Mouse (Mus musculus): ENCODE results near the gene Brinp3. TPM values are rescaled to one million over a fixed set of nuclear protein-coding genes. Genes with fewer than 3 reads are reported as not detected.

Gene Brinp3
- total and polyA plus RNA-seq, 2 experiments from 2014 or later: 0.10 TPM; not detected in 1

DNA sequence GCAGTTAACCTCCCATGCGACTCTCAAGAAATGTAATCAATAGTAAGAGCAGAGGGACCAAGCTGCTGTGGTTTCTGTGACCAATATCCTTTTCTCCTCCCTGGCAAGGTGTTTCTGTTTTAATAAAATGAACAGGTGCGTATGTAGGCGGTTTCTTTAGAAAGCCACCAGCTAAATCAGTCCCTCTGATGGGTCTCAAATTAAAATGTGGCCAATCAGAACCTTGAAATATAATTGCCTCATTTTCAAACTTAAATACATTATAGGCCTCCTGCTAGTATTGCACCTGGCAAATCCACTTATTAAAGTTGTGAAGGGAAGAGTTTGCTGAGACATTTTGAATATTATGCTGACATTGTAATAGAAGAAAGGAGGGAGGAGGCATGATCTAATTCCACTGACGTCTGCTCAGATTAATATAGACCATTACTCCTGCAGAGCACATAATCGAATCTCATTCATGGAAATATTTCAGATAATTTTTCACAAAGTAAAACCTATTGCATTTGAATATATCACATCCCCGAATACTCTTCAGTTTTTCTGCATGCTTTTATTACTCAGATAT lies 305.5 kb downstream of the Brinp3 start:
- 66% methylated on average over 6 of the region's 6 CpGs for WGBS
- Histone ChIP-seq H3K4me2 (ENCODE audit: low read depth, low read length) (no peak overlapping the region), H3K27me3 (ENCODE audit: control insufficient read depth, insufficient read depth, low read length) (no peaks in the 10 kb centered on the region), H3K4me3 (ENCODE audit: low read depth, low read length) (no peak overlapping the region), H3K27ac (ENCODE audit: low read depth) (no peak overlapping the region), H3K9me3 (replicated peaks; ENCODE audit: control insufficient read depth, low read length) (no peaks in the 10 kb centered on the region), H3K9ac (replicated peaks; ENCODE audit: low read depth, low read length) (no peak overlapping the region), H3K4me1 (ENCODE audit: control insufficient read depth, insufficient read depth) (no peaks in the 10 kb centered on the region), H3K36me3 (replicated peaks; ENCODE audit: control insufficient read depth, insufficient read depth, low read length) (no peaks in the 10 kb centered on the region)
- DNase-seq (ENCODE audit: low spot score) (no peak), ATAC-seq (ENCODE audit: insufficient read depth, low read depth) (no peak)
- no peak for TF ChIP-seq CTCF (IDR thresholded peaks at IDR 0.05; ENCODE audit: low read depth)
- TF ChIP-seq EP300 (IDR thresholded peaks at IDR 0.05; ENCODE audit: low read depth): no peak

DNA sequence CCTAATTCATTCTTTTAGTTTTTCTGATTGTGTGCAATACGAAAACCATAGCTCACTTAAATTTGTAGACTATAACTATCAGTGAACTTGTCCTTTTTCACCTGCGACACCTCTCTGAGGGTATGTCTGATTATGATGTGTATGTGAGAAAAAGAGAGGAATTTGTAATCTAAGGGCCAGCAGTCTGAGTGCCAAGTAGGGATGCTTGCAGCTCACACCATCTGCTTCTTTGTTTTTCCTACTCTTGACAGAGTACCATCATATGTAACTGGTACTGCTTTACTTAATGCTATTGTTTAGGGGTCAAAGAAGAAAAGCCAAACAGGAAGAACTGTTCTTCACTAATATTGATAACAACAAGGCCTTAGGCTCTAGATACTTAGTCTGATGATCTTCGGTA lies 307.3 kb downstream of the Brinp3 start:
- ATAC-seq (ENCODE audit: insufficient read depth, low read depth) (no peak), DNase-seq (ENCODE audit: low spot score) (no peak)
- WGBS: 77% methylated on average over 3 of the region's 3 CpGs
- no peak overlapping the region for H3K4me3 ChIP-seq (ENCODE audit: low read depth, low read length)
- H3K4me1 ChIP-seq (ENCODE audit: control insufficient read depth, insufficient read depth): no peaks in the 10 kb centered on the region
- no peaks in the 10 kb centered on the region for H3K27me3 ChIP-seq (ENCODE audit: control insufficient read depth, insufficient read depth, low read length)
- H3K36me3 ChIP-seq (replicated peaks; ENCODE audit: control insufficient read depth, insufficient read depth, low read length): no peaks in the 10 kb centered on the region
- no peak overlapping the region for H3K4me2 ChIP-seq (ENCODE audit: low read depth, low read length)
- no peaks in the 10 kb centered on the region for H3K9me3 ChIP-seq (replicated peaks; ENCODE audit: control insufficient read depth, low read length)
- H3K9ac ChIP-seq (replicated peaks; ENCODE audit: low read depth, low read length): no peak overlapping the region
- TF ChIP-seq EP300 (IDR thresholded peaks at IDR 0.05; ENCODE audit: low read depth): no peak
- no peak for TF ChIP-seq CTCF (IDR thresholded peaks at IDR 0.05; ENCODE audit: low read depth)
- H3K27ac ChIP-seq (ENCODE audit: low read depth): no peak overlapping the region

DNA sequence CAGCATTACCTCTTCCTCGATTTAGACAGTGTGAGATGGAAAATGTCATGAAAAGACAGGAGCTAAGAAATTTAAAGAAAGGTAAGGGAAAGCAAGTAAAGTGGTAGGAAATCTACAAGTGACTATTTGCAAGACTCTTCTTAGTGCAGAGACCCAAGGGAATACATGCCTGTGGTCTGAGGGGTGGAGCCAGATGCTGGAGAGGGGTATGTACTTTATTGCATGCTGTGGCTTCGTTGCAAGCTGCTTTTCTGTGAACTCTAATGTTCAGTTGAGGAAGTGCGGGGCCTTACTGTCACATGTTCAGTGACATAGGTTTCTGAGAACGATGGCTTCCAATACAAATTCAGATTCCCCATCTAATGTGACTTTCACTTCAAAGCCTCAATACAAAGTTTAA lies 313.2 kb downstream of the Brinp3 start:
- no peak overlapping the region for H3K9ac ChIP-seq (replicated peaks; ENCODE audit: low read depth, low read length)
- no peak overlapping the region for H3K4me2 ChIP-seq (ENCODE audit: low read depth, low read length)
- no peaks in the 10 kb centered on the region for H3K36me3 ChIP-seq (replicated peaks; ENCODE audit: control insufficient read depth, insufficient read depth, low read length)
- WGBS: 67% methylated on average over 4 of the region's 4 CpGs
- no peak overlapping the region for H3K27ac ChIP-seq (ENCODE audit: low read depth)
- H3K4me1 ChIP-seq (ENCODE audit: control insufficient read depth, insufficient read depth): no peaks in the 10 kb centered on the region
- ATAC-seq (ENCODE audit: insufficient read depth, low read depth) (no peak), DNase-seq (ENCODE audit: low spot score) (no peak)
- H3K27me3 ChIP-seq (ENCODE audit: control insufficient read depth, insufficient read depth, low read length): no peaks in the 10 kb centered on the region
- no peak for TF ChIP-seq CTCF (IDR thresholded peaks at IDR 0.05; ENCODE audit: low read depth)
- no peak for TF ChIP-seq EP300 (IDR thresholded peaks at IDR 0.05; ENCODE audit: low read depth)
- no peaks in the 10 kb centered on the region for H3K9me3 ChIP-seq (replicated peaks; ENCODE audit: control insufficient read depth, low read length)
- H3K4me3 ChIP-seq (ENCODE audit: low read depth, low read length): no peak overlapping the region

DNA sequence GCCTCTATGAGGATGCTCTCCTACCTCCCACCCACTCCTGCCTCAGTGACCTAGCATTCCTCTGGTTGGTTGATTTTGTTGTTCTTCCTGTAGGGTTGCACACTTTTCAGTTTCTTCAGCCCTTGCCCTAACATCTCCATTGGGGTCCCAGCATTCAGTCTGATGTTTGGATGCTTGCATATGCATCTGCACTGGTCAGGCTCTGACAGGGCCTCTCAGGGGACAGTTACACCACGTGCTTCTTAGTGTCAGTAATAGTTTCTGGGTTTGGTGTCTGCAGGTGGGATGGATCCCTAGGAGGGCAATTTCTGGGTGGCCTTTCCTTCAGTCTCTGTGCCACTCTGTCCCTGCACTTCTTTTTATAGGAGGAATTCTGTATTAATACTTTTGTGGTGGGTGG lies 339.3 kb downstream of the Brinp3 start:
- Histone ChIP-seq H3K4me1 (ENCODE audit: control insufficient read depth, insufficient read depth) (no peaks in the 10 kb centered on the region), H3K36me3 (replicated peaks; ENCODE audit: control insufficient read depth, insufficient read depth, low read length) (no peaks in the 10 kb centered on the region), H3K9ac (replicated peaks; ENCODE audit: low read depth, low read length) (no peak overlapping the region), H3K9me3 (replicated peaks; ENCODE audit: control insufficient read depth, low read length) (no peaks in the 10 kb centered on the region), H3K4me2 (ENCODE audit: low read depth, low read length) (no peak overlapping the region), H3K27ac (ENCODE audit: low read depth) (no peak overlapping the region), H3K4me3 (ENCODE audit: low read depth, low read length) (no peak overlapping the region), H3K27me3 (ENCODE audit: control insufficient read depth, insufficient read depth, low read length) (no peaks in the 10 kb centered on the region)
- DNase-seq (ENCODE audit: low spot score) (no peak), ATAC-seq (ENCODE audit: insufficient read depth, low read depth) (no peak)
- TF ChIP-seq CTCF (IDR thresholded peaks at IDR 0.05; ENCODE audit: low read depth): no peak
- no peak for TF ChIP-seq EP300 (IDR thresholded peaks at IDR 0.05; ENCODE audit: low read depth)
- WGBS: 14% methylated on average over 1 of the region's 1 CpGs

DNA sequence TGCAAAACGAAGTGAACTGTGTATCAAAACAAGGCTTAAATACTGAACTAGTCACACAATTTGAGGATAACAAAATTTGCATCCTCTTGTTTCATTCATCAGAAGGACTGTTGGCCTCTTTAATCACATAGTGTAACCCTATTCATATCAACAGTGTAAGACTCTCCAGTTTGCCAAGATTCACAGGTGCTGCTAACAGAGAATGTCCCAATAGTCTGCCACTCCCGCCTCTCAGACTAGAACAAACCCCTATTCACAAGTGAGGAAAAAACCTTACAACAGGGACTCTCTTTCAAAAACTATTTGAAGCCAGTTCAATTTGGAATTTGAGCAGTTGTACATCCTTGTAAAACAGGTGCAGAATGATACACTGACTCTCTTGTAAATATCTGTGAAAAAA lies 349.5 kb downstream of the Brinp3 start:
- no peak overlapping the region for H3K9ac ChIP-seq (replicated peaks; ENCODE audit: low read depth, low read length)
- DNase-seq (ENCODE audit: low spot score) (no peak), ATAC-seq (ENCODE audit: insufficient read depth, low read depth) (no peak)
- no peaks in the 10 kb centered on the region for H3K27me3 ChIP-seq (ENCODE audit: control insufficient read depth, insufficient read depth, low read length)
- no peaks in the 10 kb centered on the region for H3K36me3 ChIP-seq (replicated peaks; ENCODE audit: control insufficient read depth, insufficient read depth, low read length)
- no peak overlapping the region for H3K4me2 ChIP-seq (ENCODE audit: low read depth, low read length)
- 59% methylated on average over 2 of the region's 2 CpGs for WGBS
- no peak overlapping the region for H3K27ac ChIP-seq (ENCODE audit: low read depth)
- TF ChIP-seq CTCF (IDR thresholded peaks at IDR 0.05; ENCODE audit: low read depth) (no peak), EP300 (IDR thresholded peaks at IDR 0.05; ENCODE audit: low read depth) (no peak)
- H3K4me1 ChIP-seq (ENCODE audit: control insufficient read depth, insufficient read depth): no peaks in the 10 kb centered on the region
- no peak overlapping the region for H3K4me3 ChIP-seq (ENCODE audit: low read depth, low read length)
- H3K9me3 ChIP-seq (replicated peaks; ENCODE audit: control insufficient read depth, low read length): no peaks in the 10 kb centered on the region

DNA sequence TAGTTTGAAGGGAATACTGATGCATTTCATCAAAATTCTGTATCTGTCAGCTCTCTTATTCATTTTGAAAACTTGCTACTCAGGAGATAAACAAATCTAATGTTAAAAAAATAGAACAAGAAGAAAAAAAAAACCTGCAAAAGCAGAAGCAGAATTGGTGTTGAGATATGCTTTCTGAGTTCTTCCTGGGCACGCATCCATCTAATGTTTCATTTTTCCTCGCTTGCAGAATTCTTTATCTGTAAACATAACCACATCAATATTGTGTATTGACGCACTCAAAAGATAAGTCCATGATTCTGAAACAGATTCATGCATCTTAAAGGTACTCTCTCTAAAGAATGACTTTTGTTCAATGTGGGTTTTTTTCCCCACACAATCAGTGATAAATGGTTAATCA lies 354.3 kb downstream of the Brinp3 start:
- Histone ChIP-seq H3K4me3 (ENCODE audit: low read depth, low read length) (no peak overlapping the region), H3K27ac (ENCODE audit: low read depth) (no peak overlapping the region), H3K4me2 (ENCODE audit: low read depth, low read length) (no peak overlapping the region), H3K36me3 (replicated peaks; ENCODE audit: control insufficient read depth, insufficient read depth, low read length) (no peaks in the 10 kb centered on the region), H3K9me3 (replicated peaks; ENCODE audit: control insufficient read depth, low read length) (no peaks in the 10 kb centered on the region), H3K9ac (replicated peaks; ENCODE audit: low read depth, low read length) (no peak overlapping the region), H3K27me3 (ENCODE audit: control insufficient read depth, insufficient read depth, low read length) (no peaks in the 10 kb centered on the region), H3K4me1 (ENCODE audit: control insufficient read depth, insufficient read depth) (no peaks in the 10 kb centered on the region)
- ATAC-seq (ENCODE audit: insufficient read depth, low read depth): no peak
- no peak for DNase-seq (ENCODE audit: low spot score)
- WGBS: 64% methylated on average over 3 of the region's 3 CpGs
- TF ChIP-seq CTCF (IDR thresholded peaks at IDR 0.05; ENCODE audit: low read depth): no peak

All from heart, postnatal 0 days (tissue).